Mouse (Mus musculus) stomach, embryonic 14.5 days (tissue): ENCODE results near the gene Dlg1. TPM values are rescaled to one million over a fixed set of nuclear protein-coding genes. Genes with fewer than 3 reads are reported as not detected.

Experiments used
- ATAC-seq: fragments of 200-750 bp; cut with Nextera tagmentation; 2 replicates; pipeline ENCODE4 v1.8.0; 2017; ENCODE audit warnings: low read depth, moderate TSS enrichment; ENCODE audit not compliant: insufficient number of reproducible peaks, insufficient read depth, low FRiP score
- H3K27ac ChIP-seq: fragments of 300-500 bp; sonication (generic); 2 replicates; pipeline ENCODE4 v1.5.1; 2014; ENCODE audit warnings: mild to moderate bottlenecking, low read length, moderate library complexity, mixed read lengths
- H3K27me3 ChIP-seq: fragments of 300-500 bp; sonication (generic); 2 replicates; pipeline ENCODE4 v1.6.1; 2014; ENCODE audit warnings: low read length, control low read depth, mixed read lengths; ENCODE audit not compliant: control insufficient read depth, insufficient read depth
- H3K36me3 ChIP-seq: fragments of 300-500 bp; sonication (generic); 2 replicates; pipeline ENCODE4 v1.6.1; 2014; ENCODE audit warnings: mild to moderate bottlenecking, control low read depth, low read length, moderate library complexity, mixed read lengths; ENCODE audit not compliant: control insufficient read depth, insufficient read depth
- H3K4me1 ChIP-seq: fragments of 300-500 bp; sonication (generic); 2 replicates; pipeline ENCODE4 v1.6.1; 2014; ENCODE audit warnings: low read length, control low read depth, mixed read lengths; ENCODE audit not compliant: control insufficient read depth, insufficient read depth
- H3K4me2 ChIP-seq: fragments of 300-500 bp; sonication (generic); replicated peaks from 2 replicates; pipeline ENCODE4 v1.6.1; 2014; ENCODE audit warnings: low read depth, low read length, control low read depth
- H3K4me3 ChIP-seq: fragments of 300-500 bp; sonication (generic); 2 replicates; pipeline ENCODE4 v1.5.1; 2014; ENCODE audit warnings: low read depth, low read length, control low read depth
- H3K9ac ChIP-seq: fragments of 300-500 bp; sonication (generic); replicated peaks from 2 replicates; pipeline ENCODE4 v1.6.1; 2014; ENCODE audit warnings: low read depth, mild to moderate bottlenecking, control low read depth, low read length, moderate library complexity, mixed read lengths
- H3K9me3 ChIP-seq: fragments of 300-500 bp; sonication (generic); 2 replicates; pipeline ENCODE4 v1.6.1; 2016; ENCODE audit warnings: low read depth, low read length, control low read depth; ENCODE audit not compliant: control insufficient read depth
- WGBS: fragments of 180-500 bp; shearing (Covaris S2); extraction: QIAGEN DNeasy Blood & Tissue Kit; methylation state at CpG from one replicate; pipeline ENCODE4 v1.1.7; 2014; 5-methylcytosine and 5-hydroxymethylcytosine counted together
- polyA plus RNA-seq: library from polyadenylated mRNA; unstranded; fragments of >200 nt; fragmentation: Nextera tagmentation; extraction: Ambion mirVana; gene quantifications from 2 replicates; pipeline ENCODE4 v1.2.1, GENCODE M21; 2014

Gene Dlg1
- polyA plus RNA-seq, 1 experiment from 2014 or later = 42.0 TPM

- peak; percentile 60; the same call in 1 of the 2 replicates for ATAC-seq
- Histone ChIP-seq H3K9me3 (no peaks in the 10 kb centered on the region), H3K4me1 (no peaks in the 10 kb centered on the region), H3K4me3 (no peak overlapping the region), H3K27ac (no peak overlapping the region), H3K36me3 (no peaks in the 10 kb centered on the region), H3K9ac (0 out of 2 replicates have a peak overlapping the region, but pooled peaks have one; percentile 7), H3K4me2 (peak overlapping the region; percentile 45), H3K27me3 (no peaks in the 10 kb centered on the region)
- WGBS = 13% methylated on average over 28 of the region's 29 CpGs
Measured at GRCm38 (mm10) chr16:31896971-31897774, 233.9 kb downstream of the Dlg1 start.

GRCm38 (mm10) chr16:31898546-31899326 lies 235.5 kb downstream of the Dlg1 start:
- no peaks in the 10 kb centered on the region for H3K9me3 ChIP-seq
- no peaks in the 10 kb centered on the region for H3K27me3 ChIP-seq
- 83% methylated on average over 18 of the region's 18 CpGs for WGBS
- no peaks in the 10 kb centered on the region for H3K36me3 ChIP-seq
- no peak for ATAC-seq
- no peaks in the 10 kb centered on the region for H3K4me1 ChIP-seq
- H3K4me3 ChIP-seq = no peak overlapping the region
- no peak overlapping the region for H3K27ac ChIP-seq
- H3K4me2 ChIP-seq = no peak overlapping the region
- no peak overlapping the region for H3K9ac ChIP-seq

GRCm38 (mm10) chr16:31901886-31902285 lies 238.6 kb downstream of the Dlg1 start:
- H3K4me3 ChIP-seq = no peak overlapping the region
- no peak overlapping the region for H3K4me2 ChIP-seq
- H3K27me3 ChIP-seq = no peaks in the 10 kb centered on the region
- no peak overlapping the region for H3K27ac ChIP-seq
- no peak overlapping the region for H3K9ac ChIP-seq
- no peaks in the 10 kb centered on the region for H3K9me3 ChIP-seq
- ATAC-seq = no peak
- H3K36me3 ChIP-seq = no peaks in the 10 kb centered on the region
- WGBS = 88% methylated on average over 1 of the region's 1 CpGs
- H3K4me1 ChIP-seq = 0 out of 2 replicates have a peak, but pooled peaks cover 5% of the 10 kb centered on the region

GRCm38 (mm10) chr16:31903239-31903638 lies 240.0 kb downstream of the Dlg1 start:
- Histone ChIP-seq H3K9me3 (no peaks in the 10 kb centered on the region), H3K27me3 (no peaks in the 10 kb centered on the region), H3K9ac (no peak overlapping the region), H3K4me2 (no peak overlapping the region), H3K4me1 (0 out of 2 replicates have a peak, but pooled peaks cover 6% of the 10 kb centered on the region), H3K4me3 (no peak overlapping the region), H3K27ac (no peak overlapping the region), H3K36me3 (no peaks in the 10 kb centered on the region)
- ATAC-seq = no peak
- 85% methylated on average over 8 of the region's 8 CpGs for WGBS

- ATAC-seq = no peak
- Histone ChIP-seq H3K9ac (no peak overlapping the region), H3K4me3 (no peak overlapping the region), H3K36me3 (no peaks in the 10 kb centered on the region), H3K9me3 (no peaks in the 10 kb centered on the region), H3K4me2 (no peak overlapping the region), H3K27me3 (no peaks in the 10 kb centered on the region), H3K27ac (no peak overlapping the region), H3K4me1 (0 out of 2 replicates have a peak, but pooled peaks cover 6% of the 10 kb centered on the region)
- 68% methylated on average over 4 of the region's 4 CpGs for WGBS
Measured at GRCm38 (mm10) chr16:31905331-31905730, 242.1 kb downstream of the Dlg1 start.

- no peak overlapping the region for H3K9ac ChIP-seq
- ATAC-seq = no peak
- 0 out of 2 replicates have a peak, but pooled peaks cover 6% of the 10 kb centered on the region for H3K4me1 ChIP-seq
- no peaks in the 10 kb centered on the region for H3K9me3 ChIP-seq
- H3K27ac ChIP-seq = no peak overlapping the region
- H3K36me3 ChIP-seq = no peaks in the 10 kb centered on the region
- peak overlapping the region; percentile 42; the same call in 1 of the 2 replicates for H3K4me2 ChIP-seq
- 36% methylated on average over 20 of the region's 20 CpGs for WGBS
- H3K4me3 ChIP-seq = no peak overlapping the region
- no peaks in the 10 kb centered on the region for H3K27me3 ChIP-seq
Measured at GRCm38 (mm10) chr16:31905891-31906825, 242.9 kb downstream of the Dlg1 start.

GRCm38 (mm10) chr16:31906896-31907295 lies 243.7 kb downstream of the Dlg1 start:
- WGBS = 6% methylated on average over 9 of the region's 9 CpGs
- H3K27me3 ChIP-seq = no peaks in the 10 kb centered on the region
- no peaks in the 10 kb centered on the region for H3K36me3 ChIP-seq
- H3K4me2 ChIP-seq = peak overlapping the region; percentile 42
- no peak overlapping the region for H3K9ac ChIP-seq
- 0 out of 2 replicates have a peak, but pooled peaks cover 6% of the 10 kb centered on the region for H3K4me1 ChIP-seq
- no peak overlapping the region for H3K4me3 ChIP-seq
- no peaks in the 10 kb centered on the region for H3K9me3 ChIP-seq
- ATAC-seq = no peak
- no peak overlapping the region for H3K27ac ChIP-seq

GRCm38 (mm10) chr16:31908959-31909358 lies 245.7 kb downstream of the Dlg1 start:
- no peaks in the 10 kb centered on the region for H3K27me3 ChIP-seq
- 53% methylated on average over 11 of the region's 11 CpGs for WGBS
- H3K9ac ChIP-seq = no peak overlapping the region
- ATAC-seq = no peak
- no peak overlapping the region for H3K27ac ChIP-seq
- H3K36me3 ChIP-seq = no peaks in the 10 kb centered on the region
- no peak overlapping the region for H3K4me3 ChIP-seq
- no peaks in the 10 kb centered on the region for H3K9me3 ChIP-seq
- no peak overlapping the region for H3K4me2 ChIP-seq
- 0 out of 2 replicates have a peak, but pooled peaks cover 6% of the 10 kb centered on the region for H3K4me1 ChIP-seq
